Mouse (Mus musculus) midbrain, embryonic 12.5 days (tissue): ENCODE results near the gene Myl6. TPM values are rescaled to one million over a fixed set of nuclear protein-coding genes. Genes with fewer than 3 reads are reported as not detected.

Experiments used
- ATAC-seq: fragments of 200-750 bp; cut with Nextera tagmentation; 2 replicates; pipeline ENCODE4 v1.8.0; 2017; ENCODE audit warnings: low read depth, moderate TSS enrichment, moderate library complexity; ENCODE audit not compliant: low FRiP score
- H3K27ac ChIP-seq: fragments of 300-500 bp; sonication (generic); replicated peaks from 2 replicates; pipeline ENCODE4 v1.5.1; 2016; ENCODE audit warnings: mild to moderate bottlenecking
- H3K27me3 ChIP-seq: fragments of 300-500 bp; sonication (generic); 2 replicates; pipeline ENCODE4 v1.6.1; 2016; ENCODE audit warnings: mild to moderate bottlenecking
- H3K36me3 ChIP-seq: fragments of 300-500 bp; sonication (generic); 2 replicates; pipeline ENCODE4 v1.6.1; 2016
- H3K4me1 ChIP-seq: fragments of 300-500 bp; sonication (generic); 2 replicates; pipeline ENCODE4 v1.6.1; 2016
- H3K4me2 ChIP-seq: fragments of 300-500 bp; sonication (generic); replicated peaks from 2 replicates; pipeline ENCODE4 v1.6.1; 2016; ENCODE audit warnings: mild to moderate bottlenecking, moderate library complexity
- H3K4me3 ChIP-seq: fragments of 300-500 bp; sonication (generic); 2 replicates; pipeline ENCODE4 v1.5.1; 2016; ENCODE audit warnings: mild to moderate bottlenecking
- H3K9ac ChIP-seq: fragments of 300-500 bp; sonication (generic); replicated peaks from 2 replicates; pipeline ENCODE4 v1.6.1; 2016; ENCODE audit warnings: mild to moderate bottlenecking, moderate library complexity
- H3K9me3 ChIP-seq: fragments of 300-500 bp; sonication (generic); 2 replicates; pipeline ENCODE4 v1.6.1; 2016; ENCODE audit warnings: mild to moderate bottlenecking
- WGBS: fragments of 180-500 bp; shearing (Covaris S2); methylation state at CpG from one replicate; pipeline ENCODE4 v1.1.7; 2016; 5-methylcytosine and 5-hydroxymethylcytosine counted together
- polyA plus RNA-seq: library from polyadenylated mRNA; unstranded; fragments of >200 nt; fragmentation: Nextera tagmentation; extraction: Ambion mirVana; gene quantifications from 2 replicates; pipeline ENCODE4 v1.2.1, GENCODE M21; 2016

Gene Myl6
- polyA plus RNA-seq, 1 experiment from 2014 or later: 793 TPM

DNA sequence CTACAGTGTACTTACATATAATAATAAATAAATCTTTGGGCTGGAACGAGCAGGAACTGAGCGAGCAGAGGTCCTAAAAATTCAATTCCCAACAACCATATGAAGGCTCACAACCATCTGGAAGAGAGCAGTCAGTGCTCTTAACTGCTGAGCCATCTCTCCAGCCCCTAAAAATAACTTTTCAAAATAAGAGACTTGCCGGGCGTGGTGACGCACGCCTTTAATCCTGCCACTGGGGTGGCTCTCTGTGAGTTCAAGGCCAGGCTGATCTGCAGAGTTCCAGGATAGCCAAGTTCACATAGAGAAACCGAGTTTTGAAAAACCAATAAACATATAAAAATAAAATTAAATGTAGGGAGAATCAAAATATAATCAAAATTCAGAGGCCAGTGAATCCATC, 7.6 kb downstream of the Myl6 start:
- peaks cover 7% of the 10 kb centered on the region; the same call in 1 of the 2 replicates for H3K4me1 ChIP-seq
- 93% methylated on average over 7 of the region's 7 CpGs for WGBS
- no peak overlapping the region for H3K27ac ChIP-seq
- ATAC-seq: no peak
- H3K4me3 ChIP-seq: no peak overlapping the region
- H3K36me3 ChIP-seq: peaks cover 95% of the 10 kb centered on the region
- H3K27me3 ChIP-seq: no peaks in the 10 kb centered on the region
- no peaks in the 10 kb centered on the region for H3K9me3 ChIP-seq
- no peak overlapping the region for H3K4me2 ChIP-seq
- no peak overlapping the region for H3K9ac ChIP-seq

DNA sequence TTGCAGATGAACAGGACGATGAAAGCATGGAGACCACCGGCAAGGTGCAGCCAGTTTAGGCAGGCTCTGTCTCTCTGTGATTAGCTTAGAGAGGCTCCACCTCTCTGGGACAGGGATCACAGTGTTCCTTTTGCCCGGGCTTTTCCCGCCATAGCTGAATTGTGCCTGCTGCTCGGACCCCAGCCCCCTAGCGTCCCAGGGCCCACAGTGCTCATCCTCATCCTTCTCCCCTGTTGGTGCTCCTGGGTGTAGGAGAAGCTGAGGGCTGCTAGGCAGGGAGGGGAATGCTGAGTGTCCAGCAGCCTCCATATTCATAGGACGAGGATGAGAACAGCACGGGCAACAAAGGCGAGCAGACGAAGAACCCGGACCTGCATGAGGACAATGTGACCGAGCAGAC, 19.6 kb downstream of the Myl6 start:
- Histone ChIP-seq H3K27me3 (no peaks in the 10 kb centered on the region), H3K4me3 (no peak overlapping the region), H3K27ac (no peak overlapping the region), H3K9ac (no peak overlapping the region), H3K4me2 (no peak overlapping the region), H3K36me3 (peaks cover 94% of the 10 kb centered on the region), H3K4me1 (no peaks in the 10 kb centered on the region), H3K9me3 (no peaks in the 10 kb centered on the region)
- no peak for ATAC-seq
- WGBS: 79% methylated on average over 12 of the region's 12 CpGs

DNA sequence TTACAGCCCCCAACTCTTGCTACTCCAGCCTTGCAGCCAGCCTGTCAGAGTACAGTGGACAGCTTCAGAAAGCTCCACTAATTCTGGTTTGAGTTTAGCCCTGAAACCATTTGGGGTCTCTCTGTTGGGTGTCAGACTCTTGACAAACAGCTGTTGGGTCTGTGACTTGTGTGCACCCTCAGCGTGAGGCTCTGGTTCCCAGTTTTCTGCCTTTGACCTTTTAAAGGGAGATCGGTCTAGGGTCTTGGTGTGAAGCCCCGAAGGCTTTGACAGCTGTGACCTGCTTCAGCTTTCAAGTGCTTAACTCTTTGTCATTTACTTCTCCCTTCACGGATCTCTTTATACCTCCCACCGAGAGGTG, 33.7 kb downstream of the Myl6 start:
- Histone ChIP-seq H3K27ac (peak overlapping the region; percentile 96), H3K36me3 (peaks cover 38% of the 10 kb centered on the region), H3K9me3 (no peaks in the 10 kb centered on the region), H3K4me1 (peaks cover 12% of the 10 kb centered on the region), H3K4me2 (peak overlapping the region; percentile 85), H3K9ac (peak overlapping the region; percentile 100), H3K27me3 (peaks cover 7% of the 10 kb centered on the region), H3K4me3 (peak overlapping the region; percentile 96)
- WGBS: 2% methylated on average over 5 of the region's 5 CpGs
- ATAC-seq: no peak

DNA sequence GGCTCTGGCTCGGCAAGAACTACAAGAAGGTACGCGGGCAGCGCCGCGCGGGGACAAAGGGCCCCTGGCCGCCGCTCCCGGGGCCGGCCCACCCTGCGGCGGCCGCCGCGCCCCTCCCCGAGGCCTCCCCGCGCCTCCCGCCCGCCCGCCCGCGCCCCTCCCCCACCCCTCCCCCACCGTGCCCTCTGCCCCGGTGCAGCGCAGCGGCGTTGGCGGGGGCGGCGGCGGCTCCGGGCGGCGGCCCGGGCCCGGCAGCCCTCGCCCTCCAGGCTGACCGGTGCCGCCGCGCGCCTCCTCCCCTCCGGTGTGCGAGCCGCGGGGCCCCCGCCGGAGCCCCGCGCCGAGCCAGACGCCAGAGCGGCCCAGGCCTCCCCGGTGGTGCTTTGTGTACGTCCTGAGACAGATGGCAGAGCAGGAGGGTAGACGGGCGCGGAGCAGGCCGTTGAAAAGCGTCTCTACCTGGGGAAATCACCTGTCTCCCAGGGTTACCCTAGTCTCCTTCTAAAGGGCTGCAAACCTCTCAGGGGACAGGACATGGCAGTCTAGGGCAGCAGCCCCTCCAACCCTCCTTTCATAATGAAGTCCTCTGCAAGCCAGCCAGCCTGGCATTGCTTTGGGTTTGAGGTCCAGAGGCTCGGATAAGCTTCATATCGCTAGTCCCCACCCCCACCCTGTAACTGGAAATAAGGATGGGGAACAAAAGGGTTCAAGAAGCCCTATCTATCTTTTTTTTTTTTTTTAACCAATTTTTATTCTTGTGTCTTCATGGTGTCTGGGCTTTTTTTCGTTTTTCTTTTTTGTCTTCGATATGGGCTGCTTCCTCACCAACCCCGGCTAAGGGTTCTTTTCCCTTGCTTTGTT, 34.3 kb downstream of the Myl6 start:
- Histone ChIP-seq H3K9ac (peak overlapping the region; percentile 100), H3K4me3 (peak overlapping the region; percentile 96), H3K27me3 (peaks cover 7% of the 10 kb centered on the region), H3K36me3 (peaks cover 32% of the 10 kb centered on the region), H3K27ac (peak overlapping the region; percentile 96), H3K4me1 (peaks cover 12% of the 10 kb centered on the region), H3K4me2 (peak overlapping the region; percentile 85), H3K9me3 (no peaks in the 10 kb centered on the region)
- ATAC-seq: peak; percentile 50
- WGBS: under 1% methylated on average over 34 of the region's 67 CpGs

DNA sequence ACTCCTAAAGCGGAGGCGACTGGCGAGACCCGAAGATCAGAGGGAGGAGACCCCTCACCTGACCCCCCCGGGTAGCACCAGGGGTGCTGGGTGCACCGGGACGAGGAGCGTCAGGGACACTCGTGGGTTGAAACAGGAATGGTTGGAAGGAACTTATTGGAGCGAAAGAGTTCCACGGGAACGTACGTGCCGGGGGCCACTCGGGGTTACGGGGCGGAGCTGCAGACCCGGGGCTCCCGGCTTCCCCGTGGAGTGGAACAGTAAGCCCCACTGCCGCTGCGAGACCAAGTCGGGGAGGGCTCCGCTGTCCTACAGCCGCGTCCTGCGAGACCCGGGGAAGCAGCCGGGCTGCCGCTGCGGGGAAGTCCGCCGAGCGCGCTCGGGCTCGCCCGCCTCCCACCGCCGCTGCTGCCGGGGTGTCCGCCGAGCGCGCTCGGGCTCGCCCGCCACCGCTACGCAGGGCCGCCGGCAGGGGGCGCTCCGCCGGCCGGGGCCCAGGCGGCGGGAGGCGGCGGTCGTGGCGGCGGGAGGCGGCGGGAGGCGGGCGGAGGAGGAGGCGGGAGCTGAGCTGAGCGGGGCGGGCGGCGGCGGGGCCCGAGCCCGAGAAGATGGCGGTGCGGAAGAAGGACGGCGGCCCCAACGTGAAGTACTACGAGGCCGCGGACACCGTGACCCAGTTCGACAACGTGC, 35.1 kb downstream of the Myl6 start, which contains the start of gene Smarcc2:
Gene Smarcc2, plus strand, starts transcription at position 530 of the 690 bp plus-strand sequence.
- Histone ChIP-seq H3K27ac (peak within 1 kb of the TSS; percentile 96), H3K4me2 (peak within 1 kb of the TSS; percentile 85), H3K36me3 (peaks cover 25% of the 10 kb centered on the region), H3K4me3 (peak within 1 kb of the TSS; percentile 96), H3K27me3 (peaks cover 7% of the 10 kb centered on the region), H3K9me3 (no peaks in the 10 kb centered on the region), H3K4me1 (peaks cover 12% of the 10 kb centered on the region), H3K9ac (peak within 1 kb of the TSS; percentile 100)
- under 1% methylated on average over 54 of the region's 86 CpGs for whole genome bisulfite sequencing
- peak; percentile 82 for ATAC-seq

DNA sequence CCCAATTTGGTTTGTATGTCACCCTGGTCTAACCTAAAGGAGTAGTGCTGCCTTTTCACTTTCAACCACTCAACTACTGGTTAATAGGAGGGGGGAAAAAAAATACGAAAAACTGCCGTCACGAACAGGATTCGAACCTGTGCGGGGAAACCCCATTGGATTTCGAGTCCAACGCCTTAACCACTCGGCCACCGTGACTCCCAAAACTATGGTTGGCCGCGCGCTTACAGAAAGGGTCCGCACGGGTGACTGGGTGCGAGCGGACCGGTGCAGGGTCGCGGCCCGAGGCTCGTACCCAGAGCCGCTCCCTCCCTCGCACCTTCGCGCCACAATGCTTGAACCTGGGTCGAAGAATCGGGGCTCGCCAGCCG, 35.6 kb downstream of the Myl6 start:
- Histone ChIP-seq H3K27me3 (peaks cover 7% of the 10 kb centered on the region), H3K9me3 (no peaks in the 10 kb centered on the region), H3K27ac (peak overlapping the region; percentile 96), H3K36me3 (peaks cover 19% of the 10 kb centered on the region), H3K4me1 (peaks cover 12% of the 10 kb centered on the region), H3K9ac (peak overlapping the region; percentile 100), H3K4me3 (peak overlapping the region; percentile 96), H3K4me2 (peak overlapping the region; percentile 85)
- 0% methylated on average over 29 of the region's 29 CpGs for WGBS
- peak; percentile 74 for ATAC-seq

DNA sequence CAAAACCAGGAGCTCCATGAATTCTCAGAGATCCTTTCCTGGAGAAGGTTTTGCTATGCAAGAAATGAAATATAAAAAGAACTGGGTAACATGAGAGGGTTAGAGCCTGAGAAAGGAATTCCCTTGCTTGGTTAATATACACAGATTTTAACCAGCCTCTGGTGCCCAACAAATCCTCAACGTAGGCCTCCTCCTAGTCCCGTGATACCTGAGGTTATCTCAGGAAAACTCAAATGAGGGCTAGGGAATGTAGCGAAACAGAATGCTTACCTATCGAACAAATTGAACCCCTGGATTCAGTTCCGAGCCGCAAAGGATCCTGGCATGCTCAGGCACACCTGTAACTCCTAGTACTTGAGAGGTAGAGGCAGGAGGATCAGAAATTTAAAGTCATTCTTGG, 36.3 kb downstream of the Myl6 start:
- WGBS: 90% methylated on average over 6 of the region's 6 CpGs
- H3K27ac ChIP-seq: no peak overlapping the region
- H3K36me3 ChIP-seq: peaks cover 13% of the 10 kb centered on the region
- H3K4me2 ChIP-seq: 0 out of 2 replicates have a peak overlapping the region, but pooled peaks have one; percentile 85
- no peak overlapping the region for H3K9ac ChIP-seq
- no peak for ATAC-seq
- H3K9me3 ChIP-seq: no peaks in the 10 kb centered on the region
- H3K4me3 ChIP-seq: no peak overlapping the region
- H3K27me3 ChIP-seq: peaks cover 7% of the 10 kb centered on the region
- peaks cover 12% of the 10 kb centered on the region for H3K4me1 ChIP-seq

DNA sequence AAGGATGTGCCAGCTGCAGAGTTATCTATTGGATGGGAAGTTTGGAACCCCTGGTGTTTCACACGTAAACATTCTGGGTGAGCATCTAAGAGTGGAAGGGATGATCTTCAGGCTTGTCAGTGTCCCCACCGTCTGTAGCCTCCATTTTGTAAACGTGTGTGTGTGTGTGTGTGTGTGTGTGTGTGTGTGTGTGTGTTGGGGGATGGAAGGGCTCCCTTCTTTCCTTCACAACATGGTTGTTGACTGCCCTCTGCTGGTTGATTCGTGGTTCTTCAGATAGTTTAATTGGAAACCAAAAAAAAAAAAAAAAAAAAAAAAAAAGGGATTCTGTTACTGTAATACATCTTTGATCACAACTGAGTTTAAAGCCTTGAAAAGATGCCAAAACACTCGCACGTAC, 38.7 kb downstream of the Myl6 start:
- Histone ChIP-seq H3K36me3 (no peaks in the 10 kb centered on the region), H3K9me3 (no peaks in the 10 kb centered on the region), H3K4me1 (peaks cover 2% of the 10 kb centered on the region), H3K9ac (no peak overlapping the region), H3K27ac (no peak overlapping the region), H3K4me3 (0 out of 2 replicates have a peak overlapping the region, but pooled peaks have one; percentile 2), H3K27me3 (peaks cover 7% of the 10 kb centered on the region), H3K4me2 (peak overlapping the region; percentile 34)
- WGBS: under 1% methylated on average over 6 of the region's 6 CpGs
- ATAC-seq: no peak

DNA sequence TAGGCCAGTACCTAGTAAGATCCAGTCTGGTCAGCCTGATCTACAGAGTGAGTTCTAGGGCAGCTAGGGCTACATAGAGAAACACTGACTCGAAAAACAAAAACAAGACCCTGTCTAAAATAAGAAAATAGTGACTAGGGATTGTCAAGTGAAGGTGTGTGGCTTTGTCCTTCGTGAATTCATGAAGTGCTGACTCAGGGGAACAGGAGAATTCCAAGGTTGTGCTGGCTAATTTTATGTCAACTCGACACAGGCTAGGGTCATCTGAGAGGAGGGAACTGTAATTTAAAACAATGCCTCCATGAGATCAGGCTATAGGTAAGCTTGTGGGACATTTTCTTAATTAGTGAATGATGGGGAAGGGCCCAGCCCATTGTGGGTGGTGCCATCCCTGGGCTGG, 39.5 kb downstream of the Myl6 start:
- Histone ChIP-seq H3K4me1 (no peaks in the 10 kb centered on the region), H3K4me3 (no peak overlapping the region), H3K9me3 (no peaks in the 10 kb centered on the region), H3K9ac (no peak overlapping the region), H3K4me2 (no peak overlapping the region), H3K27ac (no peak overlapping the region), H3K36me3 (no peaks in the 10 kb centered on the region), H3K27me3 (peaks cover 7% of the 10 kb centered on the region)
- no peak for ATAC-seq
- WGBS: 87% methylated on average over 3 of the region's 3 CpGs

DNA sequence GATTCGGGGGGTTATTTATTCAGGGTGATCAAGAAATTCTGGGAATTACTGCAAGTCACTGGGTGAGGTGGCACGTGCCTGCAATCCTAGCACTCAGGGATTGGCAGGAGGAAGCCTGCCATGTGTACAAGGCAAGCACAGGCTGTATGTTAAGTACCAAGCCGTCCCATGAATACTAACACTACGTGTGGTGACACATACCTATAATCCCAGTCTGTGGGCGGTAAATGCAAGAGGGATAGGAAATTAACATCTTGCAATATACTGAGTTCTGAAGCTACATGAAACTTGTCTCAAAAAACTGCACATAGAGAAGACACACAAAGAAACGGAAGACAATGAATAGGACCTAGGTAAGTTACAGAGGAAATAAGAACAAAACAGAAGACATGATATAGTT, 42.9 kb downstream of the Myl6 start:
- no peaks in the 10 kb centered on the region for H3K36me3 ChIP-seq
- no peak overlapping the region for H3K4me2 ChIP-seq
- H3K9me3 ChIP-seq: no peaks in the 10 kb centered on the region
- H3K9ac ChIP-seq: no peak overlapping the region
- no peaks in the 10 kb centered on the region for H3K4me1 ChIP-seq
- no peak for ATAC-seq
- H3K27me3 ChIP-seq: no peaks in the 10 kb centered on the region
- 84% methylated on average over 6 of the region's 6 CpGs for WGBS
- H3K4me3 ChIP-seq: no peak overlapping the region
- no peak overlapping the region for H3K27ac ChIP-seq

DNA sequence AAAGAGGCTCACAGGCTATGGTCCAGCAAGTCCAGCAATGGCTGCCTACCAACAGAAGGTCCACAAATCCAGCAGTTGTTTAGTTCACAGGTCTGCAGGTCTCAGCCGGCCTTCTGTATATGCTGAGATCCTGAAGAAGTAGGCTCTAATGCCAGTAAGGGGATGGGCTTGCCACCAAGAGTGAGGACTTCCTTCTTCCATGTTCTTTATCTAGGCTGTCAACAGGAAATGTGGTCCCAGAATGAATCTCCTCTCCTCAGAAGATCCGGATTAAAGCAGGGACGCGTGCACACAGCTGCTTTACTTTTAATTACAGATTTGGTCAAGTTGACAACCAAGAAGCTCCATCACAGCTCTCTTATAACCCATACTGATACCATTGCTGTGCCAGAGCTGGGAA, 48.5 kb downstream of the Myl6 start:
- H3K9me3 ChIP-seq: no peaks in the 10 kb centered on the region
- whole genome bisulfite sequencing: 89% methylated on average over 4 of the region's 4 CpGs
- no peak for ATAC-seq
- H3K4me2 ChIP-seq: no peak overlapping the region
- no peak overlapping the region for H3K9ac ChIP-seq
- H3K36me3 ChIP-seq: peaks cover 20% of the 10 kb centered on the region
- H3K4me3 ChIP-seq: no peak overlapping the region
- H3K27me3 ChIP-seq: no peaks in the 10 kb centered on the region
- no peaks in the 10 kb centered on the region for H3K4me1 ChIP-seq
- H3K27ac ChIP-seq: no peak overlapping the region

DNA sequence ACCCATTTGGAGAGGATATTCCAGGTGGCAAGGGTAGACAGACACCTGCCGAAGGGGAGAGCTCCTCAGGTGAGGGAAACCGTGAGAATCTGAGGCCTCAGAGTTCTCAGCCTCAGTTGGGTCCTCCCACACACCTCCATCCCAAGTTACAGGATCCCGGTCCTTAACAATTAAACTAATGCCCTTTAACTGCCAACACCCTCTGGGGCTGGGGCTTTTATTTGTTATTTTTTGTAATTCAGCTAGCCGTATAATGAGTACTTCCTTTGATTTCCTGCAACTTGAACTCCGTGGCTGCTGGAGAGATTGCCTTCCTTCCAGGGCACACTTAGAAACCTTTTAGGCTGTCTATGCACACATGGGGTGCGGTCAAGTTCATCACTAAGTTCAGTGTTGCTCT, 49.6 kb downstream of the Myl6 start:
- Histone ChIP-seq H3K4me1 (no peaks in the 10 kb centered on the region), H3K4me2 (no peak overlapping the region), H3K9ac (no peak overlapping the region), H3K4me3 (no peak overlapping the region), H3K27ac (no peak overlapping the region), H3K9me3 (no peaks in the 10 kb centered on the region), H3K36me3 (peaks cover 28% of the 10 kb centered on the region), H3K27me3 (no peaks in the 10 kb centered on the region)
- no peak for ATAC-seq
- WGBS: 77% methylated on average over 6 of the region's 6 CpGs
